Mouse (Mus musculus): ENCODE measurements around the gene Tmbim4.
A peak's percentile ranks its signal among the peaks of the same experiment; 100 is the strongest.
"Not testable (repeated sequence)": the region's sequence is repeated elsewhere in the genome, so short reads cannot be mapped to it uniquely, and the experiment has no call there.

Gene Tmbim4

DNA sequence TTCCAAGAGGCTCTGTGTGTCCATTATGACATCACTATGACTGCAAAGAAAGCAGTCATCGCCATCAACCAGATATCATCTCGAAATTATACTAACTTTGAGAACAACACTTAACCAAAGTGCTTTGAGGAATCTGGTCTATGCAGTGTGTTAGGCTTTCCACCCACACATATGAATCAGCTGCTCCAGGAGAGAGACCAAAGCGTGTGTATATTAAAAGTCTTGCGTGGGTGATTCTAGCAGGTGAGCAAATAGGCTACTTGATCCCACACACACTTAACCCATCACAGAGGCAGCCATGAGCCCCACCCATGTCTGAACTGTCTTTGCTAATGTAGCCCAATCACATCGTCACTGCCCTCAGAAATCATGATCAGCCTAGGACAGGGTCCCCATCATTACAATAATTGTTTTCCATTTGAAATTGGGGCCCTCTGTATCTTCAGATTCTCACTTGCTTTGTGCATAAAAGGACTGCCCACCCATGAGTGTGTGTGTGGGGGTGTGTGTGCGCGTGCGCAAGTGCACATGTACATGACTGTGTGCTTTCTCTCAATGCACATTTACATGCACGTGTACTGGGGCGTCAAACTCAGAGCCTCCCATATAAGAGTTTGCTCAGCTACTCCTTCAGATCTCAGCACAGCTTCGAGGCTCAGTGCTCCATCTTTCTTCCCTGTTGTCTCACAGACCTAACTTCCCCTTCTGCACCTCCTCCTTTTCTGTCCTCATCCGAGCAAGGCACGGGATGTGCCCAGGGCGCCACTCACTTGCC lies 4.1 kb upstream of the Tmbim4 start:
- DNase-seq (ENCODE audit: low spot score): no peak

DNA sequence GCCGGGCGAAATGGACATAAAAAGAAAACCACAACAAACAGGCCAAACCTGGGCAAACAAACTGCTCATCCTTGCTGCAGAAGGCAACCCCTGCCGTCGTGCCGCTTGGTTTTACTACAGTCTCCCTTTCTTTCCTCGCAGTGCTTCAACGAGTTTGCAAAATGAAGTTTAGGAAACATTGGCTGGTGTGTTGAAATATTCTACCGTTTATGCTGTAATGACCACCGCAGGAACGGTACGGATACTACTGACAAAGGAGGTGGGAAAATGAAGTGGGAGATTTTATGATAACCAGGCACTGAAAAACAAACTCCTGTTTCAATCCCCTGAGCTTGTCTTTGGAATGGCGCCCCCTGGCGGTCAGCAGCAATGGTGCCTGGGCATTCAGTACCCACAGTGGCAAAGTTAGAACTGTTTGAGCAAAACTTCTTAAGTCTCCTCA lies 592 bp downstream of the Tmbim4 start, which contains the start of gene Irak3:
Irak3 (minus strand) TSS at position 170 of the 442 bp plus-strand sequence.
- DNase-seq (ENCODE audit: low spot score): peak; percentile 84

GRCm38 (mm10) chr10:120202467-120203250 lies 1.3 kb downstream of the Tmbim4 start:
- DNase-seq (ENCODE audit: low spot score): no peak

DNA sequence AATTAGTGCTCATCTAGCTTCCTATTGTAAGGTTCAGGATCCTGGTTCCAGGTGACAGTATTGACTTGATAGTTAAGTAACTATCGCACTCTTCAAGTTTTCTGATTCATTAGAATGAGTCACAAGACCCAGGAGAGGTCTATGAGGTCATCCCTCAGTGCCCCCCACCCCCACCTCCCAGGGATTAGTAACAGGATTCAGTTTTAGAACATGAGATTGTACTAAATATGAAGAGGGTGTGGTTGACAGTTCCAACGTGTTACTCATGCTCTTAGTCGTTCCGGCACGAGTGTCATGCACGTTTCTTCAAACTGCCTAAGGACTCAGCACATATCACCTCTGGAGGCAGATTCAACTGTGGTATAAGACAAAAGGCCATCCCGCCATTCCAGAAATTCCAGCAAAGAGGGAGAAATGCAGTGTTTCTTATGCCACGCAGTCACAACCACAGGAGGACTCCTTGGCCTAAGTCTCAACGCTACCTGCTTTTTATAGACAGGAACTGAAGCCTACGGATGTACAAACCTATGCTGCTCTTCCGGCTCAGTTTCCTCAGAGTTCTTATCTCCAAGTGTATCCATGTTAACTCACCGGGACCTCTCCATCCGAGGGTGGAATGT lies 3.3 kb downstream of the Tmbim4 start:
- DNase-seq (ENCODE audit: low spot score): no peak

- no peak for DNase-seq (ENCODE audit: low spot score)
Measured at GRCm38 (mm10) chr10:120208015-120208414, 6.6 kb downstream of the Tmbim4 start.

GRCm38 (mm10) chr10:120208575-120209538 lies 7.5 kb downstream of the Tmbim4 start:
- peak; percentile 95 for DNase-seq (ENCODE audit: low spot score)

- no peak for DNase-seq (ENCODE audit: low spot score)
Measured at GRCm38 (mm10) chr10:120209539-120209925, 8.1 kb downstream of the Tmbim4 start.

DNA sequence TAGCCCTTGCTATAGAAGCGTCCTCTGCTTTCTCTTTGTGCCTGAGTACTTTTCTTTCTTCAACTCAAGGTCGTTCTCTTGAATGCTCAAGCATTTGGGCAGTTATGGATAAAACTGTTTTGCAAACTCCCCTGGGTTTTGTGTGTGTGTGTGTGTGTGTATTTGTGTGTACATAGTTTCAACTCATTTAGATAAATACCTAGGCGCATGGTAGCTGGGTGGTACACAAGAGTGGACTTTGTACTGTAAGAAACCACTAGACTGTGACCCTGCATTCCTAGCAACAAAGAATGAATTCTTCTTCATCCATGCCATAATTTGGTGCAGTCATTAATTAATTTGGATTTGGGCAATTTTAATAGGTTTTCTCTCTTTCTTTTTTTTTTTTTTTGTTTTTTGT lies 8.7 kb downstream of the Tmbim4 start:
- no peak for DNase-seq (ENCODE audit: low spot score)

DNA sequence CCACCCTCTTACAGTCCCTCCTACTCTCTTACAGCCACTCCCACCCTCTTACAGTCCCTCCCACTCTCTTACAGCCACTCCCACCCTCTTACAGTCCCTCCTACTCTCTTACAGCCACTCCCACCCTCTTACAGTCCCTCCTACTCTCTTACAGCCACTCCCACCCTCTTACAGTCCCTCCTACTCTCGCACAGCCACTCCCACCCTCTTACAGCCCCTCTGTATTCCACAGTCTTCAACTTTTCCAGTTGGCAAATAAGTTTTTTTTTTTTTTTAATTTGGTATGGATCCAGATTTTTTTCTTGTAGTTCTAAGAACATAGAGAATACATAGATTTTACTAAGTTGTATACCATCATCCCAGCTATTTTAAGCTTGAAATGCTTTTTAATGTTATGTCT lies 15.7 kb downstream of the Tmbim4 start:
- DNase-seq (ENCODE audit: low spot score): not testable (repeated sequence)

GRCm38 (mm10) chr10:120218996-120219395 lies 17.6 kb downstream of the Tmbim4 start:
- DNase-seq (ENCODE audit: low spot score): no peak

GRCm38 (mm10) chr10:120219578-120220359 lies 18.4 kb downstream of the Tmbim4 start:
- no peak for DNase-seq (ENCODE audit: low spot score)

- no peak for DNase-seq (ENCODE audit: low spot score)
Measured at GRCm38 (mm10) chr10:120220776-120221175, 19.4 kb downstream of the Tmbim4 start.

DNA sequence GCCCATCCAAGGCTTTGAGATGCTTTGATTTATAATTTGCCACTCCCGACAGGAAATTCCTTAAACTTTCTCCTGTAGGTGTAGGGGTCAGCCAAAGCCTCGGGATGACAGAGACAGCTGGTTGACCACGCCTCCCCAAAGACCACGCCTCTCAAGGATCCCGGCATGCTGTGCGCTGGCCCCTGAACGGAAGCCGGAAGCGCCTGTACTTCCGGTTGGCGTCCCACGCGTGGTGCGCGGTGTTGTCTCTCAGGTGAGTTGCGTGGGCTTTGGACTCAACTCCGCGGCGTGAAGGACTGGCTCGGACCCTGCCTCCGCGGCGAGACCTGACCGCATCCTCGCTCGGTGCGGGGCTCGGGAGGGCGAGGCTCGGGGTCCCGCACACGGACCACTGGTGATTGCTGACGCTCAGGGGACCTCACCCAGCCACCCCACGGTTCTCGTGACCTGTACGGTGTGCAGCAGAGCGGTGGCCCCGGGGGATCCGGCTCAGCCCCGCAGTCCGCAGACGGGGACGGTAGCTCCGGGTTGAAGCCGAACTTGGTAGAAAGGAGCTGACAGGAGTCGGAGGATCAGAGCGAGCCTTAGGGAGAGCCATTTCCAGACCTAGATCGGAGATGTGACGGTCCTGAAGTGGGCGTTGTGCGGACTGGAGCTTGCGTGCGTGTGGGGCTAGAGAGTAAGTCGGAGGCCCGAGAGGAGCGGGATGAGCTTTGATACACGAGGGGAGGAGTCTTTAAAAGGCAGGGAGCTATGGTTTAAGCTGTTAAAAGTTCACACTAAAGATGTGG lies 25.7 kb downstream of the Tmbim4 start, which contains the start of gene Llph:
Llph (plus strand) TSS at position 200 of the 791 bp plus-strand sequence.
- DNase-seq (ENCODE audit: low spot score): peak; percentile 94

DNA sequence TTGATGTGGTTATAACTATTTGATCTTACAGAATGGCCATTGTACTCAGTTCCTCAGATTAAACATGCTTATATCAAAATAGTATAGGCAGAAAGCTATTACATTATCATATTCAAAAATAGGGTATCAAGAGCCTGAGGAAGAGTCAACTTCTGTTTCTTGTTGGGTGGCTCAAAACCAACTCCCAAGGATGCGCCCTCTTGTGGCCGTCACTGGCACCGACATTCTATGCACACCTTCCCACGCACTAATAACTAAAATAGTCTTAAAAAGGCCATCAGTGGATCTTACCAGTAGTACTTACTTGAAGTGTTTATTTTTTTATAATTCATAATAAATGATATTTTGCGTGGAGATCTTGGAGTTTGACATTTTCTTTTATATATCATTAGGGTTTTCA lies 30.3 kb downstream of the Tmbim4 start:
- peak; percentile 87 for DNase-seq (ENCODE audit: low spot score)

- peak; percentile 79 for DNase-seq (ENCODE audit: low spot score)
Measured at GRCm38 (mm10) chr10:120233655-120234367, 32.4 kb downstream of the Tmbim4 start.

- DNase-seq (ENCODE audit: low spot score): no peak
Measured at GRCm38 (mm10) chr10:120236855-120237254, 35.5 kb downstream of the Tmbim4 start.

DNA sequence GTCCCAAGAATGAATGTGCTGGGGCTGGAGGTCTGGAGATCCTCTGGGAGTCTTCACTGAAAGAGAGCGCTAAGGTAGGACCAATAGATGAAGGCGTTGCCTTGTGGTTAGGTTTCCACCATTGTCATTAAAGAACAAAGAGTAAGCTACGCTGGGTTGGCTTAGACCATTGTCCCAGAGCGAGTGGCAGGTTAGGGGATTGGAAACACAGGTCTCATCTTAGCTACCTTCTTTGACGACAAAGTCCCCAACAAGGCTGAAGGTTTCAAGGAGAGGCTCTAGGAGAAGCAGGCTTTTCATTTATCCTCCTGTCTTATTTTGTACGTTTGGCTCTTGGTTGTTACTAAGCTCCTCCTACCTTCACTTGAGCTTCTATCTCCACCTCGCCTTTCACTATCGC lies 36.9 kb downstream of the Tmbim4 start:
- DNase-seq (ENCODE audit: low spot score): no peak

- DNase-seq (ENCODE audit: low spot score): no peak
Measured at GRCm38 (mm10) chr10:120239476-120239875, 38.1 kb downstream of the Tmbim4 start.

- DNase-seq (ENCODE audit: low spot score): peak; percentile 40
Measured at GRCm38 (mm10) chr10:120242421-120242820, 41.0 kb downstream of the Tmbim4 start.

Measured in embryo, embryonic 10 days (tissue).